Mouse (Mus musculus) intestine, embryonic 14.5 days (tissue): ENCODE data around the gene Rln3. TPM values are rescaled to one million over a fixed set of nuclear protein-coding genes. Genes with fewer than 3 reads are reported as not detected.

ENCODE experiments used
- ATAC-seq: fragments of 200-750 bp; cut with Nextera tagmentation; replicated peaks from 2 replicates; pipeline ENCODE4 v1.8.0; 2017; ENCODE audit warnings: low read depth, moderate number of reproducible peaks, moderate TSS enrichment, moderate library complexity; ENCODE audit not compliant: low FRiP score, low TSS enrichment
- DNase-seq: peaks from one replicate; pipeline ENCODE4 v3.0.0-alpha.2; 2018; ENCODE audit warnings: low spot score
- H3K27ac ChIP-seq: fragments of 300-500 bp; sonication (generic); 2 replicates; pipeline ENCODE4 v1.5.1; 2014; ENCODE audit warnings: low read depth, mild to moderate bottlenecking, control low read depth
- H3K27me3 ChIP-seq: fragments of 300-500 bp; sonication (generic); replicated peaks from 2 replicates; pipeline ENCODE4 v1.6.1; 2014; ENCODE audit warnings: low read length, control low read depth; ENCODE audit not compliant: control insufficient read depth, insufficient read depth
- H3K36me3 ChIP-seq: fragments of 300-500 bp; sonication (generic); 2 replicates; pipeline ENCODE4 v1.6.1; 2014; ENCODE audit warnings: low read length, control low read depth; ENCODE audit not compliant: control insufficient read depth, insufficient read depth
- H3K4me1 ChIP-seq: fragments of 300-500 bp; sonication (generic); replicated peaks from 2 replicates; pipeline ENCODE4 v1.6.1; 2014; ENCODE audit warnings: low read length, control low read depth, mixed read lengths; ENCODE audit not compliant: control insufficient read depth, insufficient read depth
- H3K4me2 ChIP-seq: fragments of 300-500 bp; sonication (generic); 2 replicates; pipeline ENCODE4 v1.6.1; 2014; ENCODE audit warnings: low read length
- H3K4me3 ChIP-seq: fragments of 300-500 bp; sonication (generic); 2 replicates; pipeline ENCODE4 v1.5.1; 2014; ENCODE audit warnings: low read depth, low read length, control low read depth, mixed read lengths
- H3K9ac ChIP-seq: fragments of 300-500 bp; sonication (generic); 2 replicates; pipeline ENCODE4 v1.6.1; 2014; ENCODE audit warnings: mild to moderate bottlenecking, low read length
- H3K9me3 ChIP-seq: fragments of 300-500 bp; sonication (generic); 2 replicates; pipeline ENCODE4 v1.6.1; 2016; ENCODE audit warnings: low read length, control low read depth; ENCODE audit not compliant: control insufficient read depth
- WGBS: fragments of 180-500 bp; shearing (Covaris S2); extraction: QIAGEN DNeasy Blood & Tissue Kit; methylation state at CpG from one replicate; pipeline ENCODE4 v1.1.7; 2014; 5-methylcytosine and 5-hydroxymethylcytosine counted together
- polyA plus RNA-seq: library from polyadenylated mRNA; unstranded; fragments of >200 nt; fragmentation: Nextera tagmentation; extraction: Ambion mirVana; gene quantifications from 2 replicates; pipeline ENCODE4 v1.2.1, GENCODE M21; 2014

The Rln3 gene
- polyA plus RNA-seq = 0.40 and 0.41 TPM in 2 replicates

DNA sequence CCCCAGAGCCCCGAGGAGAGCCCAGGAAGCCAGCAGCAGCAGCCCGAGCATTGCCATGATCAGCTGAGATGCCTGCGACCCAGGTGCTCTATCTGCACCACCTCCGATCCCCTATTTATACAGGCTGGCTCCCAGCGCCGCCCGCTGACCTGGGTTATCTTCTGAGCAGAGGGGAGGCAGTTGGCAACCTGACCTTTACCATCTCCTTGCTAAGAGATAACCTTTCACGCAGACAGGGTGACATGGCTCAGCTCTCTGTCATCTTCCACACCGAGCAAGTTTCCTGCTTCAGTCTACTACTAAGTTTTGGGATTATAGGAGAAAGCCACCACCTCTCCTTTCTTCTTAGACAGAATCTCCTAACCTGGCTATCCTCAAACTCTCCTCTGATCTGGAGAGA, at the start of gene Rln3:
Rln3 (minus strand) TSS at position 101 of the 400 bp plus-strand sequence.
- Histone ChIP-seq H3K9me3 (no peaks in the 10 kb centered on the region), H3K4me2 (peak within 1 kb of the TSS; percentile 11; the same call in 1 of the 2 replicates), H3K4me3 (no peak within 1 kb of the TSS), H3K27ac (no peak within 1 kb of the TSS), H3K27me3 (peaks cover 49% of the 10 kb centered on the region), H3K36me3 (no peaks in the 10 kb centered on the region), H3K4me1 (no peaks in the 10 kb centered on the region; the same call in 1 of the 2 replicates), H3K9ac (no peak within 1 kb of the TSS)
- no peak for ATAC-seq
- no peak for DNase-seq
- WGBS = 6% methylated on average over 9 of the region's 9 CpGs

DNA sequence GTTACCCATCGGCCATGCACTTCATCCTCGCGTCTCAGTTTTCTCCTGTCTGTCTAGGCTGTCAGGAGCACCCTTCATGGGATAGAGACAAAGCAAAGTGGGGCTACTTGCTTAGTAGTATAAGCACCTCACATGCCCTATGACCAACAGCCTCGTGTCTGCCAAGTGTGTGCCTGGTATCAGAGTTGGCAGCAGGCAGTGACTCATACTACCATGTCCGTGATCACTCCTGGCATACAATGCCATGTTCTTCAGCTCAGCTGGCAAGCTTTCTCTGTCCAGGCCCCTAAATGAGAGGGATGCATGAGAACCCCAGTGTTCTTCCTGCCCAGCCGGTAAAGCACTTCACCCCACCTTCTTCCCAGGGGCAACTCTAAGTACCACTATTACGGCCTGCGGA, 45.8 kb upstream of the Rln3 start:
- Histone ChIP-seq H3K4me2 (no peak overlapping the region), H3K36me3 (peaks cover 88% of the 10 kb centered on the region), H3K9me3 (no peaks in the 10 kb centered on the region), H3K9ac (no peak overlapping the region), H3K4me3 (no peak overlapping the region), H3K4me1 (no peaks in the 10 kb centered on the region), H3K27ac (no peak overlapping the region), H3K27me3 (no peaks in the 10 kb centered on the region)
- 93% methylated on average over 8 of the region's 8 CpGs for WGBS
- DNase-seq = no peak
- no peak for ATAC-seq

DNA sequence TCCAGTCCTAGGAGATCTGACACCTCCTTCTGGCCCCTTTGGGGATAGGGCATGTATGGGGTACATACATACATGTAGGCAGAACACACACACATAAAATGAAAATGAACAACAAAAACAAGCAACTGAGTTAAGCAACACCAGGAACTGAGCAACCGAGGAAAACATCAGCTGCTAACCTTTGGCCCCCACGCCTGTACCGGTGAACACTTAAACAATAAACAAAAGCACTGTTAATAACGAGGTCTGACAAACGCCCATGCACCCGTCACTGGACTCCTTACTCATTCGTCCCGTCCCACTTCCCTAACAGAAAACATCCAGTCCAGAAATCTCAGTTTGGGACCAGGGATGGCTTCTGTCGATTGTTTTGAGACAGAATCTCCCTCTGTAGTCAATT, 44.5 kb upstream of the Rln3 start:
- no peaks in the 10 kb centered on the region for H3K9me3 ChIP-seq
- DNase-seq = no peak
- H3K36me3 ChIP-seq = peaks cover 80% of the 10 kb centered on the region
- no peak overlapping the region for H3K4me3 ChIP-seq
- no peak overlapping the region for H3K4me2 ChIP-seq
- no peak overlapping the region for H3K9ac ChIP-seq
- no peaks in the 10 kb centered on the region for H3K4me1 ChIP-seq
- no peak overlapping the region for H3K27ac ChIP-seq
- no peak for ATAC-seq
- 80% methylated on average over 9 of the region's 9 CpGs for WGBS
- H3K27me3 ChIP-seq = no peaks in the 10 kb centered on the region

DNA sequence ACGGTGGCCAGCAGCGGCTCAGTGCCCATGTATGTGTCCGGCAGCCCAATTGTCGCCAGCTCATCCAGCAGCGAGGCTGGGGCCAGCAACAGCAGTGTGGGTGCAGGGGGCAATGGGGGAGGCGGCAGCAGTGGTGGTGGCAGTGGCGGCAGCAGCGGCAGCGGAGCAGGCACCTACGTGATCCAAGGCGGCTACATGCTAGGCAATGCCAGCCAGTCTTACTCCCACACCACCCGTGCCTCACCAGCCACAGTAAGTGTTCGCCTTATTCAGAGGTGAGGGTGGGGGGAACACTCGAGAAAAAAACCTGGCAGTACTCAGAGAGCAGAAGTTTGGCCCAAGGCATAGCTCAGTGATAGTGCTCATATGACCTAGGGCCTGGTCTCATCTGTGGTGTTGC, 43.0 kb upstream of the Rln3 start:
- no peak for ATAC-seq
- WGBS = 93% methylated on average over 14 of the region's 14 CpGs
- Histone ChIP-seq H3K36me3 (peaks cover 80% of the 10 kb centered on the region), H3K27me3 (no peaks in the 10 kb centered on the region), H3K4me1 (no peaks in the 10 kb centered on the region), H3K9me3 (no peaks in the 10 kb centered on the region), H3K9ac (no peak overlapping the region), H3K4me3 (no peak overlapping the region), H3K4me2 (no peak overlapping the region), H3K27ac (no peak overlapping the region)
- no peak for DNase-seq

DNA sequence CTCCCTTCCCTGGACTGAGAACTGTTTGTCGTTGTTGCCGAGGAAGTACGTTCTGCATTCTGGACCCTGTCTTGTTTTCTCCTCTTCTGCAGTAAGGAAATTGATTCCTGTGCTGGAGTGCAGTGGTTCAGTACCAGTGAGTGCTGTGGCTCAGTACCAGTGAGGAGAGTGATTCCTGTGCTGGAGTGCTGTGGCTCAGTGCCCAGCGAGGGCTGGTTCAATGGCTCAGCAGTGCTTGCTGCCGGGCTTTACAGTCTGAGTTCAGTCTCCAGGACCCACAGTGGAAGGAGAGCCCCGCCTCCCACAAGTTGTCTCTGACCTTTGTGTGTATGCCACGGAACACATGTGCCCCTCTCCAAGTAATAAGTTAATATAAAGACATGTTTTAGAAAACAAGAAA, 42.4 kb upstream of the Rln3 start:
- no peak for DNase-seq

DNA sequence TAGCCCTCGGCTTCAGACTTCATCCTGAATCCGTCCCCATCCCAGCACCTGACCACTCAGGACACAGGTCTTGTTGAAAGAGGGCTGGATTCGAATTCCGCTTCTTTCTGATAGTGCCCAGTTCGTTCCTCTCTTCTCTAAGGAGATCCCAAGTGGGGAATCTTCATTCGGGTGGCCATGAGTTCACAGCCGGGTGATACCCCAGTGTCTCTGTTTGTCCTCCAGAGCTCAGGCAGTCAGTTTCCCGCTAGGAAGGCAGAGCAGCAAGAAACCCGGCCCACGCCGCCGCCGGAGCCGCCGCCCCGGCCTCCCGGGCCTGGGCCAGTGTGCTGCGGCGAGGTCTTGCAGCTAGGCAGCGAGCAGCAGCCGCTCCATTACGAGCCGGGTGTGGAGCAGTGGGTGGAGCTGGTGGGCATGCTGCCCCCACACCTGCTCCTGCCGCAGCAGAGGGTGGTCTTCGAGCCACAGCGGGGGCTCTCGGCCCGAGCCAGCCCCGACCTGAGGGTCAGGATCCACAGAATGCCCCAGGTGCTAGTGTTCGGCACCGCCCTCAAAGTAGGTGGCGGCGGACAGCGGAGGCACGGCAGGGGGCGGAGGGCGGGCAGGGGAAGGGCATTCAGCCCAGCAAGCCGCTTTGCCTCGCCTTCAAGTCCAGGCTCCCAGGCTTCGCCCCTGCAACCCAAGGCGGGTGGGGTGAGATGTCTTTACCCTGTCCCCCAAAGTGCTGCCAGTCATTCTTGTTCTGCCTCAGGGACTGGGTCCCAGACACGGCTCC, 39.7 kb upstream of the Rln3 start:
- DNase-seq (no peak), ATAC-seq (no peak)
- no peak overlapping the region for H3K4me2 ChIP-seq
- no peaks in the 10 kb centered on the region for H3K27me3 ChIP-seq
- peaks cover 82% of the 10 kb centered on the region for H3K36me3 ChIP-seq
- no peak overlapping the region for H3K4me3 ChIP-seq
- H3K9ac ChIP-seq = no peak overlapping the region
- H3K27ac ChIP-seq = no peak overlapping the region
- 52% methylated on average over 42 of the region's 42 CpGs for WGBS
- H3K9me3 ChIP-seq = no peaks in the 10 kb centered on the region
- no peaks in the 10 kb centered on the region for H3K4me1 ChIP-seq

More for the DNA sequence above, 42.4 kb upstream of the Rln3 start:
- H3K36me3 ChIP-seq = peaks cover 80% of the 10 kb centered on the region
- no peak overlapping the region for H3K4me2 ChIP-seq
- no peak overlapping the region for H3K27ac ChIP-seq
- no peak for ATAC-seq
- no peaks in the 10 kb centered on the region for H3K9me3 ChIP-seq
- no peak overlapping the region for H3K9ac ChIP-seq
- no peaks in the 10 kb centered on the region for H3K4me1 ChIP-seq
- H3K27me3 ChIP-seq = no peaks in the 10 kb centered on the region
- 88% methylated on average over 7 of the region's 7 CpGs for WGBS
- no peak overlapping the region for H3K4me3 ChIP-seq

DNA sequence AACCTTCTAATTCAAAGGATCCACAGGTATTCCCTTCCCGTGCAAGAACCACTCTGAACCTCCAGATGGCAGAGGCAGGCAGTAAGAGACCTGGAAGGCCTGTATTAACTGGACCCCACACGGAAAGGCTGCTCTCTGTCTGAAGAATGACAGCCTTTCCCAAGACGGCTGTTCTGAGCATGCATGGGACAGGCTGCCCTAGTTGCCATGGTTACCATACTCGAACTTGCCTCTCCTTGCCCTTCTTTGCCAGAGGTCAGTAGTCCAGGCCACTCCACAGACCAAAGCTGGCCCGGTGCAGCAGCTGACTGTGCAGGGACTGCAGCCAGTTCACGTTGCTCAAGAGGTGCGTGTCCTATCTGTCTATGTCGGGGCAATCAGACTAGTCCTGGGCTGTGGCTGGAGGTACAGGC, 39.0 kb upstream of the Rln3 start:
- Histone ChIP-seq H3K4me2 (no peak overlapping the region), H3K27ac (no peak overlapping the region), H3K36me3 (peaks cover 83% of the 10 kb centered on the region), H3K27me3 (no peaks in the 10 kb centered on the region), H3K4me3 (no peak overlapping the region), H3K9me3 (no peaks in the 10 kb centered on the region), H3K9ac (no peak overlapping the region), H3K4me1 (no peaks in the 10 kb centered on the region)
- 26% methylated on average over 8 of the region's 8 CpGs for WGBS
- ATAC-seq (no peak), DNase-seq (no peak)

DNA sequence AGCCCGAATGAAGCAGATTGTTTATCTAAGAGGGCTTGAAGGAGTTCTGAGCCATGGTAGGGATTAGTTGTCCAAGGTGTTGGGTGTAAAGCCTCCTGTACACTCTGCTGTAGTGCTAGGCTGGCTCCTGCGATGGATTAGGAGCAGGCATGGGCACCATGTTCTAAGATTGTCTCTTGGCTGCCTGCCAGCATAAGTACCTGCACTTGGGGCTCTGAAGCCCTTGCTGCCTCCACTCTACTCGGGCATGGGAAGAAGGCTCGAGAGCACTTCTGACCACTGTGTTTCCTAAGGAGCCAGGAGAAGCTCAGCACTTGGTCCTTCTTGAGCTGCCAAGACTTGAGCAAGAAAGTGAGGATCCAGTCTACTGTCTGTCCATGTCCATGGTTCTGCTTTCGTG, 34.4 kb upstream of the Rln3 start:
- no peaks in the 10 kb centered on the region for H3K9me3 ChIP-seq
- H3K4me3 ChIP-seq = no peak overlapping the region
- 79% methylated on average over 5 of the region's 5 CpGs for WGBS
- peaks cover 64% of the 10 kb centered on the region for H3K36me3 ChIP-seq
- no peak overlapping the region for H3K9ac ChIP-seq
- H3K4me2 ChIP-seq = no peak overlapping the region
- no peaks in the 10 kb centered on the region for H3K4me1 ChIP-seq
- ATAC-seq = no peak
- no peak overlapping the region for H3K27ac ChIP-seq
- DNase-seq = no peak
- no peaks in the 10 kb centered on the region for H3K27me3 ChIP-seq

DNA sequence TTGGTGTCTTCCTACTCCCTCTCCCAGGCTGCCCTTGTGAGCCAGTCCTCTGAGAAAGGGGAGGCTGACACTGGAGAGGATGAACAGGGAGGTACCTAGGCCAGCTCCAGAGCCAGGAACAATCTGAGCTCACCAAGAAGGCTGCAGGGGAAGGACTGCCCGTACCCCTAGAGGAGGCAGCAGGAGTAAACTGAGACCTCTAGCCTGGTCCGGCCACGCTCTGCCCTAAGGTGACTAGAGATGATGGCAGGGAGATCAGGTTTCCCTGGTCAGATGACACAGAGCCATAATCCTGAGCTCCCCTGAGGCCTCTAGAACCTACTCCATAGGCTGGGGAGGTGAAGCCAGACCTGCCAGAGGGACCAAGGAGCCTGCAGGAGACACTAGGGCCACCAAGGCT, 32.0 kb upstream of the Rln3 start:
- Histone ChIP-seq H3K9ac (no peak overlapping the region), H3K27ac (no peak overlapping the region), H3K36me3 (peaks cover 44% of the 10 kb centered on the region), H3K4me2 (no peak overlapping the region), H3K27me3 (no peaks in the 10 kb centered on the region), H3K4me1 (0 out of 2 replicates have a peak, but pooled peaks cover 5% of the 10 kb centered on the region), H3K9me3 (no peaks in the 10 kb centered on the region), H3K4me3 (no peak overlapping the region)
- WGBS = 49% methylated on average over 3 of the region's 3 CpGs
- ATAC-seq = no peak
- DNase-seq = no peak
